Mouse (Mus musculus) CH12.LX (cell line): ENCODE data around the gene S100z. TPM values are rescaled to one million over a fixed set of nuclear protein-coding genes. Genes with fewer than 3 reads are reported as not detected.

Experiments used
- DNase-seq: peaks from one replicate; pipeline ENCODE4 v3.0.0-alpha.2; 2013; ENCODE audit errors: extremely low read depth
- H3K27ac ChIP-seq: 2 replicates; pipeline ENCODE4 v1.5.1; 2012; ENCODE audit warnings: low read depth, mild to moderate bottlenecking, control low read depth, moderate library complexity; ENCODE audit not compliant: insufficient read depth
- H3K27me3 ChIP-seq: replicated peaks from 2 replicates; pipeline ENCODE3; 2012; ENCODE audit warnings: inconsistent platforms
- H3K36me3 ChIP-seq, 2 experiments: replicated peaks in 1 of 2; 2 replicates each; pipeline versions ENCODE3 to v1.6.1; 2012; ENCODE audit warnings: inconsistent platforms in 1 of 2, low read length in 1 of 2, mild to moderate bottlenecking in 1 of 2, mixed read lengths in 1 of 2, moderate library complexity in 1 of 2; ENCODE audit not compliant: control insufficient read depth in 1 of 2, insufficient read depth in 1 of 2
- H3K4me1 ChIP-seq, 2 experiments: 2 replicates each; pipeline ENCODE4 v1.6.1; 2012; ENCODE audit warnings: inconsistent platforms in 1 of 2, moderate library complexity in 1 of 2; ENCODE audit not compliant: insufficient read depth in 2 of 2, control insufficient read depth in 1 of 2
- H3K4me2 ChIP-seq: 2 replicates; pipeline ENCODE4 v1.6.1; 2012; ENCODE audit warnings: low read depth, mild to moderate bottlenecking, control low read depth; ENCODE audit not compliant: poor library complexity, insufficient read depth, severe bottlenecking
- H3K4me3 ChIP-seq, 3 experiments: fragments of 150-350 bp in 1 of 3; sonication (generic) in 1 of 3; replicated peaks in 1 of 3; 2 replicates each; pipeline versions ENCODE3 to v1.5.1; 2011 to 2012; ENCODE audit warnings: low read depth in 2 of 3, low read length in 2 of 3, mild to moderate bottlenecking in 2 of 3, moderate library complexity in 2 of 3, control low read depth in 1 of 3, improper control_type of control experiment in 1 of 3, inconsistent platforms in 1 of 3, mixed read lengths in 1 of 3; ENCODE audit not compliant: poor library complexity in 1 of 3
- H3K79me2 ChIP-seq: replicated peaks from 2 replicates; pipeline ENCODE4 v1.6.1; 2012; ENCODE audit warnings: mild to moderate bottlenecking, moderate library complexity; ENCODE audit not compliant: control insufficient read depth, poor library complexity, insufficient read depth, severe bottlenecking; ENCODE audit errors: extremely low read depth
- H3K9ac ChIP-seq: 2 replicates; pipeline ENCODE4 v1.6.1; 2012; ENCODE audit warnings: low read depth, mild to moderate bottlenecking, control low read depth, moderate library complexity; ENCODE audit not compliant: insufficient read depth
- H3K9me3 ChIP-seq: replicated peaks from 2 replicates; pipeline ENCODE3; 2012; ENCODE audit warnings: low read length, inconsistent platforms, mixed read lengths
- CTCF ChIP-seq, 2 experiments: IDR thresholded peaks in 1 of 2; conservative IDR thresholded peaks in 1 of 2; 2 replicates each; pipeline ENCODE4 v1.5.1; 2011 to 2012; ENCODE audit warnings: low read depth in 2 of 2, low read length in 2 of 2, improper control_type of control experiment in 1 of 2, inconsistent platforms in 1 of 2, mild to moderate bottlenecking in 1 of 2, moderate library complexity in 1 of 2
- ETS1 ChIP-seq: conservative IDR thresholded peaks from 2 replicates; pipeline ENCODE4 v1.6.1; 2012; ENCODE audit warnings: low read depth, mild to moderate bottlenecking, inconsistent platforms, low read length, improper control_type of control experiment, moderate library complexity
- GABPA ChIP-seq: IDR thresholded peaks from 2 replicates; pipeline ENCODE4 v1.6.1; 2012; ENCODE audit warnings: low read depth, low read length, improper control_type of control experiment, inconsistent platforms; ENCODE audit not compliant: insufficient replicate concordance
- IRF4 ChIP-seq: IDR thresholded peaks from 2 replicates; pipeline ENCODE4 v1.6.1; 2014; ENCODE audit warnings: low read depth, mild to moderate bottlenecking, inconsistent platforms, low read length, improper control_type of control experiment
- JUN ChIP-seq: IDR thresholded peaks from 2 replicates; pipeline ENCODE4 v1.6.1; 2011; ENCODE audit warnings: low read depth, mild to moderate bottlenecking, low read length, improper control_type of control experiment, moderate library complexity; ENCODE audit not compliant: insufficient read depth
- JUND ChIP-seq: conservative IDR thresholded peaks from 2 replicates; pipeline ENCODE4 v1.6.1; 2011; ENCODE audit warnings: low read depth, low read length, improper control_type of control experiment
- MAFK ChIP-seq: IDR thresholded peaks from 2 replicates; pipeline ENCODE4 v1.6.1; 2011; ENCODE audit warnings: low read length, improper control_type of control experiment; ENCODE audit not compliant: insufficient replicate concordance
- MAX ChIP-seq: IDR thresholded peaks from 2 replicates; pipeline ENCODE4 v1.6.1; 2011; ENCODE audit warnings: low read length, improper control_type of control experiment
- MEF2A ChIP-seq: IDR thresholded peaks from 2 replicates; pipeline ENCODE4 v1.6.1; 2014; ENCODE audit warnings: low read depth, mild to moderate bottlenecking, inconsistent platforms, low read length, improper control_type of control experiment, borderline replicate concordance
- MXI1 ChIP-seq: IDR thresholded peaks from 2 replicates; pipeline ENCODE4 v1.6.1; 2011; ENCODE audit warnings: mild to moderate bottlenecking, low read depth, low read length, improper control_type of control experiment
- MYC ChIP-seq: IDR thresholded peaks from 2 replicates; pipeline ENCODE4 v1.6.1; 2011; ENCODE audit warnings: low read depth, mild to moderate bottlenecking, improper control_type of control experiment, low read length
- NRF1 ChIP-seq: IDR thresholded peaks from 2 replicates; pipeline ENCODE4 v1.6.1; 2014; ENCODE audit warnings: low read depth, mild to moderate bottlenecking, inconsistent platforms, low read length, improper control_type of control experiment, moderate library complexity
- PAX5 ChIP-seq: IDR thresholded peaks from 2 replicates; pipeline ENCODE4 v1.6.1; 2012; ENCODE audit warnings: low read length, inconsistent platforms, mixed read lengths
- POLR2A ChIP-seq: IDR thresholded peaks from 2 replicates; pipeline ENCODE4 v1.6.1; 2011; ENCODE audit warnings: low read depth, mild to moderate bottlenecking, improper control_type of control experiment, low read length
- POLR2AphosphoS2 ChIP-seq: IDR thresholded peaks from 2 replicates; pipeline ENCODE4 v1.6.1; 2011; ENCODE audit warnings: low read depth, low read length, improper control_type of control experiment
- RAD21 ChIP-seq: IDR thresholded peaks from 2 replicates; pipeline ENCODE4 v1.6.1; 2011; ENCODE audit warnings: low read depth, mild to moderate bottlenecking, low read length, improper control_type of control experiment, moderate library complexity
- TBP ChIP-seq: conservative IDR thresholded peaks from 2 replicates; pipeline ENCODE4 v1.6.1; 2011; ENCODE audit warnings: low read depth, low read length, improper control_type of control experiment
- UBTF ChIP-seq: IDR thresholded peaks from 2 replicates; pipeline ENCODE4 v1.6.1; 2012; ENCODE audit warnings: low read depth, mild to moderate bottlenecking, inconsistent platforms, low read length, improper control_type of control experiment, moderate library complexity
- USF1 ChIP-seq: IDR thresholded peaks from 2 replicates; pipeline ENCODE4 v1.6.1; 2014; ENCODE audit warnings: low read depth, mild to moderate bottlenecking, inconsistent platforms, low read length, improper control_type of control experiment
- USF2 ChIP-seq: conservative IDR thresholded peaks from 2 replicates; pipeline ENCODE4 v1.6.1; 2011; ENCODE audit warnings: low read depth, low read length, improper control_type of control experiment
- ZC3H11A ChIP-seq: IDR thresholded peaks from 2 replicates; pipeline ENCODE4 v1.6.1; 2012; ENCODE audit warnings: low read depth, mild to moderate bottlenecking, inconsistent platforms, low read length, improper control_type of control experiment
- ZKSCAN1 ChIP-seq: IDR thresholded peaks from 2 replicates; pipeline ENCODE4 v1.6.1; 2012; ENCODE audit warnings: low read depth, inconsistent platforms, low read length, improper control_type of control experiment, borderline replicate concordance
- ZMIZ1 ChIP-seq: IDR thresholded peaks from 2 replicates; pipeline ENCODE4 v1.6.1; 2012; ENCODE audit warnings: low read depth, mild to moderate bottlenecking, inconsistent platforms, low read length, improper control_type of control experiment
- dilution Hi-C: fragments of 300-500 bp; cut with MboI; formaldehyde crosslinking; loops from 2 replicates; pipeline ENCODE4 v1.14.3; 2020; ENCODE audit warnings: low sequenced_read_pairs; ENCODE audit not compliant: extremely low pct_unique_long_range_greater_than_20kb, extremely low pct_ligation_motif_present
- in situ Hi-C: fragments of 300-500 bp; cut with MboI; formaldehyde crosslinking; loops from 3 replicates; pipeline ENCODE4 v1.14.3; 2019; ENCODE audit warnings: low sequenced_read_pairs, low pct_ligation_motif_present, low pct_unique_long_range_greater_than_20kb, mixed read lengths
- polyA plus RNA-seq: library from polyadenylated mRNA; unstranded; fragments of >175 nt; gene quantifications from 2 replicates; pipeline ENCODE4 v1.2.1, GENCODE M21; 2012; ENCODE audit warnings: low read depth; ENCODE audit not compliant: insufficient read length
- total RNA-seq, 2 experiments: library from RNA; depleted of rRNA; stranded (reverse); fragments of 300-350 nt in 1 of 2; fragments of >200 nt in 1 of 2; gene quantifications; 2 replicates each; pipeline ENCODE4 v1.2.3; 2012 to 2014

S100z gene
- total and polyA plus RNA-seq, 3 experiments: not detected

DNA sequence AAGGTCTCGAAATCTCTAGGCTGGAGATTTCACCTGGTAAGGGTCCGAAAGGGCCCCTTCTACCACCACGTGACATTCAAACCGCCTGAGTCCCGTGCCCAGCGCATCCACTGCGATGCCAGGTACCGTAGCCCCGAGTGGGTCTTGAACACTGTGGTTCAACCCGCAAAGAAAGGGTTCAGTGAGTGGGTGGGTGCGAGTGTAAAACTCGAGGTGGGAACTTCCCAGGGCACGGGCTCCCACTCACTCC is 45.8 kb upstream of the S100z start:
- Histone ChIP-seq H3K9ac (no peak overlapping the region), H3K4me2 (no peak overlapping the region), H3K27ac (no peak overlapping the region)

DNA sequence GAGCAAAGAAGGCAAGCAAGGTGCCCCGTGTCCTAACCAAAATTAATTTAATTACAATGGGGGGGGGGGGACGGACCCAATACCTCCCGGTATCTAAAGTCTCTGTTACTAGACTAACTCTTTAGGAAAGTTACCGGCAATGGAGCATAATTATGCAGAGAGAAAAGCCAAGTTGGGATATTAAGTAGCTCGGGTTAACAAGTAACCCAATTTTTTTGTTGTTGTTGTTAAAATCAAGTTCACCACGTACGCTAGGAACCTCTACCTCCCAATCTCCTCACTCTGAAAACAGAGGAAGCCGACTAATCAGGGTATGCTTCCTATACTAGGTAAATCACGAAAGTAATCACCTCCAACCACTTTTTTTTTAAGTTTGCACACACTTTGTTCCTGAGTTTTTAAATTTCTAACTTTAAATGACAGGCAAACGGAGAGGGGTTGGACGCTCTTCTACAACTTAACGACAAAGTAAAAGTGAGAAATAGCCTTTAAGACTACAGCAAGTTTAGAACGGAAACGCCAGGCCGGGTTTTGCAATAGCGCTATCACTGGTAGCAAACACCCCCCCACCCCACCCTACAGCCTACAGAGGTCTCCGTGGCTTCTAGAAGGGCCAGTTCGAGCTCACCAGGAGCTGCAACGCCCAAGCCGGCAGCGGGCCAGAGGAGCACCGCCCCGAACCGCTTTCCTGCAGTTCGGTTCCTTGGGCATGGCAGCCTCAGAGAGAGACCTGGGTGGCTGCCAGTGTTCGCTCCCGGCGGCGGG is 45.3 kb upstream of the S100z start:
- no peaks in the 10 kb centered on the region for H3K79me2 ChIP-seq
- H3K4me3 ChIP-seq: no peak overlapping the region
- no peak for DNase-seq
- in situ Hi-C loops: no loop called here
- no peak overlapping the region for H3K27ac ChIP-seq
- peaks cover 6% of the 10 kb centered on the region for H3K9me3 ChIP-seq
- dilution Hi-C loops: no loop called here
- H3K4me2 ChIP-seq: no peak overlapping the region
- no peaks in the 10 kb centered on the region for H3K36me3 ChIP-seq
- H3K4me1 ChIP-seq: no peaks in the 10 kb centered on the region
- no peak overlapping the region for H3K9ac ChIP-seq
- peaks cover 2% of the 10 kb centered on the region for H3K27me3 ChIP-seq
- no peak for TF ChIP-seq TBP
- TF ChIP-seq UBTF: no peak
- no peak for TF ChIP-seq CTCF (conservative IDR thresholded peaks at IDR 0.05 in 1 of 2, IDR thresholded peaks at IDR 0.05 in 1 of 2; ENCODE audit: low read depth in 2 of 2, low read length in 2 of 2)
- no peak for TF ChIP-seq ZMIZ1
- no peak for TF ChIP-seq POLR2AphosphoS2
- TF ChIP-seq RAD21: no peak
- no peak for TF ChIP-seq MAFK
- TF ChIP-seq PAX5: no peak
- TF ChIP-seq NRF1: no peak
- TF ChIP-seq USF2: no peak
- no peak for TF ChIP-seq ZKSCAN1
- TF ChIP-seq ZC3H11A: no peak
- no peak for TF ChIP-seq MEF2A

More for the DNA sequence above, 45.8 kb upstream of the S100z start:
- dilution Hi-C loops (no loop called here), in situ Hi-C loops (no loop called here)
- Histone ChIP-seq H3K27me3 (peaks cover 2% of the 10 kb centered on the region), H3K36me3 (no peaks in the 10 kb centered on the region), H3K9me3 (peaks cover 6% of the 10 kb centered on the region), H3K4me3 (no peak overlapping the region), H3K79me2 (no peaks in the 10 kb centered on the region), H3K4me1 (no peaks in the 10 kb centered on the region)
- DNase-seq: no peak
- no peak for TF ChIP-seq PAX5
- TF ChIP-seq JUN: no peak
- no peak for TF ChIP-seq MAFK
- TF ChIP-seq MYC: no peak
- TF ChIP-seq MAX: no peak
- no peak for TF ChIP-seq ETS1
- TF ChIP-seq POLR2A: no peak
- TF ChIP-seq GABPA: no peak
- TF ChIP-seq IRF4: no peak
- TF ChIP-seq ZKSCAN1: no peak
- no peak for TF ChIP-seq USF1
- TF ChIP-seq JUND: no peak
- no peak for TF ChIP-seq MXI1
